Mouse (Mus musculus) adrenal gland, postnatal 25 days (tissue): Measurements from ENCODE around the gene Abhd16a. TPM values are rescaled to one million over a fixed set of nuclear protein-coding genes. Genes with fewer than 3 reads are reported as not detected.

Source experiments
- DNase-seq: peaks from one replicate; pipeline ENCODE4 v3.0.0; 2021; ENCODE audit warnings: mixed read lengths
- total RNA-seq: library from RNA; stranded (reverse); gene quantifications from 2 replicates; pipeline ENCODE4 v1.2.3, GENCODE M21; 2021

The Abhd16a gene
- total RNA-seq, 1 experiment from 2014 or later, result 84.9 TPM

DNA sequence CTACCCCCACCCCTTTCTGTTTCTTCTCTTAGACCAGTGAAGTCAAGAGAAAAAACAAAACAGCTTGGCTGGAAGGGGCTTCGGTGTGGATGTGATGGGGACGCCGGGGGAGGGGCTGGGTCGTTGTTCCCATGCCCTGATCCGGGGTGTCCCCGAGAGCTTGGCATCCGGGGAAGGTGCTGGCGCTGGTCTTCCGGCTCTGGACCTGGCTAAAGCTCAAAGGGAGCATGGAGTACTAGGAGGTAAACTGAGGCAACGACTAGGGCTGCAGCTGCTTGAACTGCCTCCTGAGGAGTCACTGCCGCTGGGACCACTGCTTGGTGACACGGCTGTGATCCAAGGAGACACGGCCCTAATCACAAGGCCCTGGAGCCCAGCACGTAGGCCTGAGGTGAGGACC lies 29.0 kb upstream of the Abhd16a start:
- DNase-seq, result no peak

DNA sequence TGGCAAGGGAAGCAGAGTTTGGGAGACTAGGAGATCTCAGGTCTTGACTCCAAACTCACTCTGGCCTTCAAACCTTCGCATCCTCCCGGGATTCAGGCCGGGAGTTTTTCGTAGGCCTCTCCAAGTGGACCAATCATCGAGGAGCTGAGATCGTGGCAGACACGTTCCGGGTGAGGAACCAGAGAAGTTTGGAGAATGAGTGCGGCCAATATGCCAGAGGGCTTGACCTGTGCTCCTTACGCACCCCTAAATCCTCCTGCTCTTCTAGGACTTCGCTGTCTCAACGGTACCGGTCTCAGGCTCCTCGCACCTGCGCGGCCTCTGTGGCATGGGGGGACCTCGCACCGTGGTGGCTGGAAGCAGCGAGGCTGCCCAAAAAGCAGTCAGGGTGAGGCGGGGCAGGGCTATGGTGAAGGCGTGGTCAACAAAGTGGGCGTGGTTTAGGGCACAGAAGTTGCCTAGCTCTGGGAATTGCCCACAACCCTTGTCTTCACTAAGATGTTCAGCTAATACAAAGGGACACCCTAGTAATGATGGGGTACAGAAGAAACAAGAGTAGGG lies 28.2 kb upstream of the Abhd16a start:
- DNase-seq, result no peak

DNA sequence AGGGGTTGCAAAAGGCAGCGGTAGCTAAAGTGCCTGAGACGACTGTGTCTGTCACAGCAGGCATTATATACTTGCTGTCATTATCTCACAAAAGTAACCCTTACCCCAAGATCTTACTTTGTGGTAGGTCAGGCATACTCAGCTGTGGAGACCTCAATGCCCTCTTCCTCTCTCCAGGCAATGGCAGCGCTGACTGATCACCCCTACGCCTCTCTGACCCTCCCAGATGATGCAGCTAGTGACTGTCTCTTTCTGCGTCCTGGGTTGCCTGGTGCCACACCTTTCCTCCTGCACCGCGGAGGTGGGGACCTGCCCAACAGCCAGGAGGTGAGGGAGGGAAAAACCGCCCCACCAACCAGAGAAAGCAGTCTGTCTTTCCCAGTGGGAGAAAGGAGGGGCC lies 27.8 kb upstream of the Abhd16a start:
- DNase-seq, result no peak

DNA sequence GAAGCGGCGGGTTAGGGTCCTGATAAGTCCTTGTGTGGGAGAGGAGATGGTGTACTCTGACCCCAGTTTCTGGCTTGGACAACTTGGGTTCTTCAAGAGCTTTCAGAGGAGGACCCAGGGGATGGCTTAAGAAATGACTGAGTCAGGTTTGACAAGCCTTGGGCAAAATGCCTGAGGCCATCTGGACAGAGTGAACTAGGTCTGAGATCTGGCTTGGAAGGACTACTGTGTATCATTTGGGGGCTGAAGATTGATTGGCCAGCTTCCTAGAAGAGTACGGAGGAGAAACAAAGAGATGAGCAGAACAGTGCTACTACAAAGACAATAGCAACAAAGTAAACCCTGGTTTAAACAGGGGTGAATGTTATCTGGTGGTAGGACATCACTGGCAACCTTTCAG lies 25.6 kb upstream of the Abhd16a start:
- no peak for DNase-seq

DNA sequence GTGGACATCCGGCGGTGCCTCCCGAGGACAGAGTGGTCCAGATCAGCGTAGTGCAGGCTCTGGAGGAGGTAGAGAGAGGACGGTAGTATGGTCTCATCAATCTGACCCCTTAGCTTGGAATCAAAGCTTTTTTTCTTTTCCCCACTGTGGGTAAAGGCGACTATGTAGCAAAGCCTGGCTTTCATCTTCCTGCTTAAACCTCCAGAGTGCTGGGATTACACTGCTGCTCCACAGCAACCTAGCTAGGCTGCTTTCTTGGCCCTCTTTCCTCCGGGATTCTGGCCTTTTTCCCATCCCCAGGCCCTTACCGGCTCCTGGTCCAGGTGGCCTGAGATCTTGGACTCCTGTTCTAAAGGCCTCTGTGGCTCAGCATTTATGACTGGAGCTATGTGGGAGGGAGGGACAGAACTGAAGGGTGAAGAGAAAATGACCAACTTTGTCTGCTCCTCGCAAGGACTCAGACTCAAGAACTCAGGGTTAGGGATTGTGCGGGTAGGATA lies 24.6 kb upstream of the Abhd16a start:
- no peak for DNase-seq

DNA sequence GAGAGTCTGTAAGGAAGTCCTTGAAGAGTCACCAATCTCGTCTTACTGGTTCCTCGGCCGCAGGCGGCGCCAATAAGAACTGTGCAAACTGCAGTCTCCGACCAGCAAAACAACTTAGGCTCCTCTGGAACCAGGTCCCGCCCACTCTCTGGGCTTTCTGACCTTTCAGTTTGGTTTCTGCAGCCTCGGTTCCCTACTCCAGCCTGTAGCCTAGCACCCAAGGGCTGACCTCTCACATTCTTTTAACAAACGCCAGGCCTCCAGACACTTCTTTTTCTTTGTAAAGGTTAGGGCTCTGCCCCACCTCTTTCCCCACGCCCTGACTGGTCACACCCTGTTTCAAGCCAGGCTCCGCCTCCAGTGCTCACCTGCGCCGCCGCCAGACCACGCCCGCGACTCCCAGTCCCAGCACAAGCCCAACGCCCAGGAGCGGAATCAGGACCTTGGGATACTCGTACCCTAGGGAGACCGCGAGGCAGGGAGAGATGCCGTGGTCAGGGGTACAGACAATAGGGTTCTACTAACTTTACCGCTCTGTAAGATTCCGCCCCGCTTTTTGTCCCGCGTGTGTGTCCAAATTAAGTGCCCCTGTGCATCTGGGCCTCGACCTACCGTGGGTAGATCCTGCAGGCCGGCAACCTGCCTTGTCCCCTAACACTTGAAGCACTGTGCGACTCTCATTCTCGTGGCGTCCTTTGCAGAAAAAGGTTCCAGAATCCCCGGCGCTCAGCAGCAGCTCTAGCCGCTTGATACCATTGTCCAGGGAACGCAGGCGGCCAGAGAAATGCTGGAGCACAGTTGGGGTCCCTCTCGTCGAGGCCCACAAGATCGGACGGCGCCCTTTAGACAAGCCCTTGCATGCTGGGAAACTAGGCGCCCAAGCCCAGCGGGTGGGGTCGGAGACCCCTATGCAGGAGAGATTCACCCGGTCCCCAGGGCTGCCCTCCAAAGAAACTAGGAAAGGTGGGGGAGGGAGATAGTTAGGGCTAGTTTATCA lies 23.8 kb upstream of the Abhd16a start, which contains the start of gene Ly6g6c:
Gene Ly6g6c, plus strand, starts transcription at position 438 of the 997 bp plus-strand sequence.
- DNase-seq, result no peak

DNA sequence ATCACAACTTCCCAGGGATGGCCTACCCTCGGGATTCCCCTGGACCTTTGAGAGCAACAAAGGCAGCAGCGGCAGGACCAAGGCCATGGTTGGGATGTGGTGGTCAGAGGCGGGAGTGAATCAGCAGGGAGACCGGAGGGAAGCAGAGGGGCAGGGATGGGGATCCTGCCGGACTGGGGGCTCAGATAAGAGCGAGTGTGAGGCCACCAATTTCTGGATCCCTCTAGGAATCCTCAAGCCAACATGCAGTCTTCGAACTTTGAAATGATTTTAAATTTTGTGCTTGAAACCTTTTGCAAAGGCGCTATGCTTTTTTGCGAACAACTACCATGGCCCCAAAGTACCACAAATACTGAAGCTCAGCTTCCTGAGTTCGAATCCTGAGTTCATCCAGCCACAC lies 23.0 kb upstream of the Abhd16a start, which contains the start of gene Mpig6b:
Gene Mpig6b, minus strand, starts transcription at position 101 of the 400 bp plus-strand sequence.
- DNase-seq, result no peak

DNA sequence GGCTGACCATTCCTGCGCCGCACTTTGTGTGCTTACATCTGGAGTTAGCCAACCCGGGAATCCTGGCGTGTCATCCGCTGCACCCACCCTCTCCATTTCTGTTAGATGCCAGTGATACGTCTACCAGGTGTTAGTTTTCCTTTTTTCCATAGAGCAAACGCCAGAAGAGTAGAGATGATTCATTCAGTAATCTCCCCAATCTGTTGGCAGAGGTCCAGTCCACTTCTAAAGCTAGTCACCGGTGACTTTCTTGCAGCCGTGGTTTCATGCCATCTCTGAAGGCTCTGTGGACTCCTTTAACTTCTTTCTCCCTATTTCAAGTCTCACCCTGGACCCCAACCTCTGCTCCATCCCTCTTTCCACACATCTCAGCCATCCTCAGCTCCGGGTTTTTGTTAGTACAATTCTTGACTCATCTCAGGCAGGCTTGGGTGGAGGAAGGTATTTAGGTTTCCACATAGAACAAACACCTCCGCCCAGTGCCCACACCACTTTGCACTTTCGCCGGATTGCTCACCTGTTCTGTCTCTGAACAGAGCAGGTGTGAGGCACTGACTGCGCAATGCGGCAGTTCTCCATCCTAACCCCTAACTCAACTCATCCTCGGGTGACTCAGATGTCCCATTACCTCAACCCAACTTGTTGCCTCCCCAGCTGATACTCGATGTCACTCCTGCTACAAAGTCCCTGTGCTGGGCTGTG lies 20.7 kb upstream of the Abhd16a start:
- no peak for DNase-seq

DNA sequence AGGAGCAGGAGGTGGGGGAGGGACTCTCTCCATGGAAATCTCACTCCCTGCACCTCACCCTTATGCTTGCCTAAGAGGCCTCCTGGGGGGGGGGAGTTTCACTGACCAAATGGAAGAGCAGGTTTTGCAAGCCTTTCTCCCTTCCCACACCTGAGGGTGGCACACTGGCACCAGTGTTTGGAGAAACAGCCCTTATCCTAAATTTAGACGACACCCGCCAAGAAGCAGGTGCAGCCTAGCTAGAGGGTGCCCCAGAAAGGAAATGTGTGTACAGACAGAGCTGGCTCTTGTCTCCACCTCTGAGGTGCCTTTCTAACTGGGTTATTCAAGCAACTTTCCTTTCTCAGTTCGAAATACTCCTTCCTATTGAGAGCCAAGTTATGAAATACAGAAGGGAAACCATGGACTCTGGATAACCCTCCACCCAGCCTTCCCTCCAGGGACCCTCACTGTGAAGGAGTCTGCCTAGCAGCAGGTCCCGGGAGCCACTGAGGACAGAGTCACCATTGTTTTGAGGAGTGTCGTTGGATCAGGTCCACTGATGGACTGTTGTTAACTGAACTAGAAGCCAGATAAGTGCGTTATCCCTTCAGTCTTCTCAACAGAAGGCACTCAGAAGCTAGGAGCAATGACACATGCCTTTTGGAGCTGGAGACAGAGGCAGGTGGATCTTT lies 18.4 kb upstream of the Abhd16a start:
- no peak for DNase-seq

DNA sequence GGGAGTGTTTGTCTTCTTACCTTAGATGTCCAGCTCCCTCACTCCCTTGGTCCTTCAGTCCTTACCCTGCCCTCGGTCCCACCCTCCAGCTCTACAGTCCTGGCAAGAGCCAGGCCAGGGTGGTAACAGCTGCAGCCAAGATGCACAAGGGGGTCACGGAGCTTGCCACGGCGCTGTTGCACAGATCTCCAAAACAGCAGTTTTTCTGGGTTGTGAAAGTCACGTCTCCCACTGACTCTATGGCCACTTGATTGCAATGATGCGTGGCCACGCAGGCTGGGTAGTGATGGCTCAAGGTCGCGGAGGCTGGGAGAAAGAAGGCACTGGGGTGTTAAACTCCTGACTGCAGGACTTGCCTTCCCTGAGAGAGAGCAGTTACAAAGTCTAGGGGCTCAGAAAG lies 17.6 kb upstream of the Abhd16a start:
- DNase-seq, result no peak

DNA sequence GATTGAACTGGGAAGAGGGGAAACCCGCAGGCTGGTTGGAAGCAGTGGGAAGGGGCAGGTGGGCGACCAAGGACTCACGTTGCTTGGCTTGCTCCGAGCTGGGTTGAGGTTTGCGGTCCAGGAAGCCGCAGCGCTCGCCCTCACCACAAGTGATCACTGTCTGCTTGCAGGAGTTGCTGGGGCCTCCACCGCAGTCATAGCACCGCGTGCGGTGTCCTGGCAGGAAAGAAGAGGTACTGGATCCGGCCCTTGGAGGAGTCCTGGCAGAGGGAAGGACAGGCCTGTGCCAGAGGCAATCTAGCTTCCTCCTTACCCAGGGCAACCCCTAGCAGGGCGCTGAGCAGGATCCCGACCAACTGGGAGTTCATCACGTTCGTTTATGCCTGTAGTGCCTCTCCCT lies 15.0 kb upstream of the Abhd16a start:
- DNase-seq, result no peak

DNA sequence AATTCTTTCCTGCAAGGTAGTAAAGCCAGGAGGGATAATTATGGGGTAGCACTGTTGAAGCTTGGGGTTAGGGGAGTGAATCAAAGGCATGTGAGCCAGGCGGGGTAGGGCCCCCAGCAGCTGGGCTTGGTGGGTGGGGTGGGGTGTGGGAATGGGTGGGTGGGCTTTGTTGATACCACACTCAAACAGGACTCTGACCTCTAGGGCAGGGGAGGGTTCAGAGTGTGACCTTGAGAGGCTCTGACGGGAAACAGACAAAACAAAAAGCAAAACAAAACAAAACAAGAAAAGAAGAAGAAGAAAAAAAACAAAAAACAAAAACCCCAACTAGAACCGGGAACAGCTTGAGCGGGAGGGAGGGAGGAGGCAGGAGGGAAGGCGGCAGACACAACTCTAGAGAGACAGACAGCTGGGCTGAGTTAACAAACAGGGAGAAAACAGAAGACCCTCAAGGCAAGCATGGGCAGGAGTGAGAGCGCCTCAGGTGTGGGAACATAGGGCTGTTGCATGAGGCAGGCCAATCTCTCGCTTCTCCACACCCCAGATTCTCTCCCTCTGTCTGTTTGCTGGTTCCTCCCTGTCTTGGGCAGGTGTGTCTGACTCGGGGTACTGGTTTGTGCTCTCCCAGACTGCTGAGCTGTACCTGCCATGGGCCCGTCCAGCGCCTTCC lies 12.4 kb upstream of the Abhd16a start, which contains the start of gene Ly6g6e:
Gene Ly6g6e, plus strand, starts transcription at position 396 of the 670 bp plus-strand sequence.
- DNase-seq, result no peak

DNA sequence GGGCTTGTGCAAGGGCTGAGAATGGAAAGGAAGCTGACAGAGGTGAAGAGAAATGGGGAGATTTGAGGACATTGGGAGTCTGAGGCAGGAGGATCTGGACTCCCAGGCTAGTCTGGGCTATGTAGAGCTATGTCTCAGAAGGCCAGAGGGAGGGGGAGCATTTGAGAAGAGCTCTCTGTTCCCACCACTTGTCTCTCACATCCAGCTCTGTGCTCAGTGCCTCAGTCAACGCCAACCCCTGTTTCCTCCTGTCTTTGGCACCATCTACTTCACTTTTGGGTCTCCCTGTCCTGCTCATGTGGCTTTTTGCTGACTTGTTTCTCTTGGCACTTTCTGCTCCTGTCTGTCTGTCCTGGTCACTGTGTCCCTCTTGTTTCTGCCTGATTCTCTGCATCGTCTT lies 11.8 kb upstream of the Abhd16a start:
- no peak for DNase-seq

DNA sequence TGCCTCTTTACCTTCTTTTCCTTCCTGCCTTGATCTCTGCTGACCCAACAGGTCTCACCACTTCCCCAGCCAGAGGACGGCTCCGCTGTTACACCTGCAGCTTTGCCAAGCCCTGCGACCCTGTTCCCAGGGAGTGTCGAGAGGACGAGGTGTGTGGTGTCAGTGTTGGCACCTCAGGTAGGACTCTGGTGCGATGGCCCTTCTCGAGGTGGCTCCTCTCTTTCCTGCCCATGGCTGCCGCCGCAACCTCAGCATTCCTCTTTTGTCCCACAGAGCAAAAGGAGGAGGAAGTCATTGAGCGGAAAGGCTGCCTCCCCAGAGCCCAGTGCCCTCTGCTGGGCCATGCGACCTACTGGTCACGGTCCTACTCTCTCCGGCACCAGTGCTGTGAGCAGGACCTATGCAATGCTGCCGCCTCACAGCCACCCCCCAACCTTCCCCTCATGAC lies 11.3 kb upstream of the Abhd16a start, which contains the start of gene Ly6g6d:
Gene Ly6g6d, minus strand, starts transcription at position 280 of the 448 bp plus-strand sequence.
- peak; percentile 31 for DNase-seq

DNA sequence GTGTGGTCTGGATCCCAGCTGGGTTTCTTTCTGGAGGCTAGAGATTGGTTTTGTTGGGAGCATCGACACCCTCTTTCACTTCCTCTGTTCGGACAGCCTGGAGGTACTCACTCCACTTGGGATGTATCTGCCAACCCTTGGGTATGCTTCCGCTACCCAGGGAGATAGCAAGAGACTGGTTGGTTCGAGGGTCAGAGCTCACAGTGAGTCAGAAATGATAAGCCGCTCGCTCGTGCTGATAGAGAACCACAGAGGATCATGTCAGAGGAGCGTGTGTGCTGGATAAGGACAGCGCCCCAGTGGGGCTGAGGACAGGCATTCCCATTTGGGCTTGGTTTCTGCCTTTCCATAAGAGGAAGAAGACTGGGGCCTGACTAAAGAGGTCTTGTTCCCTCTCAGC lies 9.3 kb upstream of the Abhd16a start:
- no peak for DNase-seq

DNA sequence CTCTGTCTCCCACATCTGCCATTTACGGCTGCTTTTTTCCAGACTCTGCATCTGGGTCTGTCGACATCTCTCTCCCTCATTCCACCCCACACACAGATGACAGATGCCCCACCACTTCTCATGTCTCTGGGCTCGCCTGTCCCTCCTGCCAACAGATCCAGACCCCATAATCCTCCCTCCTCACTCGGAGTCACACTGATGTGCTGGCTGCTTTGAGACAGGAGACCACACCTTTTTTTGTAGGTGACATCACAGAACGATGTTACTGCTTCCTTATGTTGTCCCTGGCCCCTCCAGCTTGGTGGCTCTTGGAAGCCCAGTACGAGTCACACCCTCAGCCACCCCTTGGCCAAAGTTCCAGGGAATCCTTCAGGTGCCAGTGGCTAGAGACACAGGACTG lies 8.8 kb upstream of the Abhd16a start:
- no peak for DNase-seq

DNA sequence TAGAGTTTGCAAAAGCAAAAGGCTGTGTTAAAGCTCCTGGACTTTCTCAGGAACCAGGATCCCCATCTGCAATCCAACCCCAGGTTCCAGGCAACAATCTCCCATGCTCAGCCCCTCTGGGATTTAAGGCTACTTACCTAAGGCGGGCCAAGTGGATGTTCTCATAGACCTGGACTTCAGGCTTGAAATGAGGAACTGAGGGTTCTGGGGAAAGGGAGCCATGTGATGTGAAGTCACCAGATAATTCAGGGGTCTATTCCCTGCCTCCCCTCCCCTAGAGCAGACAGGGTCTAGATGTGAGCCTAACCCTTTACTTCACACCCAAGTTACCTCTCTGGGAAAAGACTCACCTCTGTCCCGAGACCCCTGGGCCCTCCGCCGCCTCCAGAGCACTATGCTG lies 8.4 kb upstream of the Abhd16a start:
- no peak for DNase-seq

DNA sequence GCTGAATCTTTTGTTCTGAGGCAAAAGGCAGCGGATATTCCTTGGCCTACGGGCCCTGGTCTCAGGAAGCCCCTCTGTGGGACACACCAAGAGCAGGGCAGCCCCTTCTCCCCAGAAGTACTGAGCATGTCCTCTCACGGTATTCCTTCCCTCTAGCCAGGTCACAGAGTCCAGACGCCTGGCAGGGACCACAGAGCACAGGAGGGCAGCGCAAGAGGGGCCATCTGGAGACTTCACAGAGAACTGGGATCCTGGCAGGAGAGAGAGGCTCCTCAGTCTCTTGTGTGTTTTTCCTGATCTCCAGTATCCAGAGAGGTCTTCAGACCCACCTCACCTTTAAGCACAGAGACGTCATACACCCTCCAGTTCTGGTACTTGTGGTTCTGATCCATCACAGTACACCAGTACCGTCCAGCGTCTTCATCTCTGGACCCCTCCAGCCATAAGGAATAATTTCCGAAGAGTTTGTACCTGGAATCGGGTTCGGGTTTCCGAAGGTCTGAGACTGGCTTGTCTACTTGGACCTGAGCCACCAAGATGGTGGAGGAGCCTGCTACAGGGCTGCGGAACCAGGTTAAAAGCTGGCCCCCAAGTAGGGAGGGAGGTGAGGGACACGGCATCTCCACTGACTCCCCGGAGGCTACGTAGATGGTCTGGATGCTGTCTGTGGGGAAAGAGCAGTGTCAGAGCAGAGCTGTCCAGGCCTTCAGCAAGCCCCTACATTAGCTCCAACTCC lies 6.1 kb upstream of the Abhd16a start:
- DNase-seq, result no peak

DNA sequence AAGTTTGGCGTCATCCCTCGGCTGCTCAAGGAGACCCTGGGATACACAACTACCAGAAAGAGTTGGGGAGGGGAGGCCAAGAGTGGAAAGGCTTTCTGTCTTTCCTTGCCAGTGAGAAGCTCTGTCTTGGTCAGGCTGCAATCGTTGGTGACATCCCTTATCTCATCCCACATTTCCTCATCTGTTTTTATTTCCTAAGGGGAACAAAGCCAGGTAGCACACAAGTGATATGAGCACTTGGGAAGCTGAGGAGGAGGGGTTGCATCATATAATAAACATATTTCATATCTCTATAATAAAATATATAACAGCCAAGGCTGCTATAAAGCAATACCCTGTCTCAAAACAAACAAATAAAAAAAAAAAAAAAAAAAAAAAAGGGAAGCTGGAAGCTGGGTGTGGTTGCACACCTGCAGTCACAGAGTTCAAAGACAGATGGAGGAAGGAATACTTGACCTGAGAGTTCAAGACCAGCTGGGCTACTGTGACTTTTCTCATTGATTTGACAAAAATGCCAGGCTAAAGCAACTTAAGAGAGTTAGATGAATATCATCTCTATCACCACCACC lies 5.0 kb upstream of the Abhd16a start:
- DNase-seq, result no peak

DNA sequence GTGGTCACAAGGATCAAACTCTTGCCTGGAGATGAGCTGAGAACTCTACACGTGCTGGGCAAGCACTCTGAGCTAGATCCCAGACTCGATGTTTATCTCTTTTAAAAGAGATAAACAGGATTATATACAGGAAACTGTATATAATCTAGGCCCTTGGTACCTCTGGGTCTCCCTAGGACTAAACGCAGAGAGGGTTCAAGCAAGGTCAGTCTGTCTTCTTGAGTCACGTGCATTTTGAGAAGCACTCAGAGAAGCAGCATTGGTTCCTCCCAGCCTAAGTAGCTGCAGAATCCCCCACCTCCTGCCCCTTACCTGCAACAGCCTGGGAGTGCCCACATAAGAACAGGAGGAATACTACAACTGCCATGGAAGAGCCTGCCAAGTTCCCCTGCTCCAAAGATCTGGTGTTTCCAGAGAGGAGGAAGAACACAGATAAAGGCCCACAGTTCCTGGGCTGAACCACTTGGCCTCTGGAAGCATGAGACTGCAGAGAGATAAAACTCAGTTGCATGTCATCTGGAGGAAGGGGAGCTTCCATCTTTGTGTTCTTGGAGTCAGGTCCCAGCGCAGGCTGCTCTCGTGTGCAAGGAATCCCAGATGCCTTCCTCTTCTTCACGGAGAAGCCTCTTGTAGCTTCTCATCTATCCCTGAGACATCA lies 3.7 kb upstream of the Abhd16a start, which contains the start of gene Ly6g6f:
Gene Ly6g6f, minus strand, starts transcription at position 403 of the 658 bp plus-strand sequence.
- no peak for DNase-seq
